Mouse (Mus musculus): ENCODE data around the gene Mitf.

Gene Mitf

DNA sequence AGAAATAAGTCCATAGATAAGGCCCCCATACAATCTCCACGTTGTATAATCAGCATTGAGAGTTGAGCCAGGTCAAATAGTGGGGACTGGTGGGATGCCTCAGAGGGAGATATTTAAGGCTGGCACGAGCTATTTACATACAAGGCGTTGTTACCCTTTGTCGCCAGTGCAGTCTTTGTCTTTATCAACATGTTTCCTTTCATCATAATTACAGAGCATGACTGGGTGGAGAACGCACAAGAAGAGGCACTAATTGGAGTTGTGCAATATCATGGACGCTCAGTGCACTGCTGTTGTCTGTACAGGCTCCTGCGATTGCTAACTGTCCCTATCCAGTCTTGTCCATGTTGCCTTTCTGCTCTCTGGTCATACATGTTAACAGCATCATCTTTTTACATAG, 15.0 kb downstream of the Mitf start:
- no peak for DNase-seq (ENCODE audit: low spot score)

DNA sequence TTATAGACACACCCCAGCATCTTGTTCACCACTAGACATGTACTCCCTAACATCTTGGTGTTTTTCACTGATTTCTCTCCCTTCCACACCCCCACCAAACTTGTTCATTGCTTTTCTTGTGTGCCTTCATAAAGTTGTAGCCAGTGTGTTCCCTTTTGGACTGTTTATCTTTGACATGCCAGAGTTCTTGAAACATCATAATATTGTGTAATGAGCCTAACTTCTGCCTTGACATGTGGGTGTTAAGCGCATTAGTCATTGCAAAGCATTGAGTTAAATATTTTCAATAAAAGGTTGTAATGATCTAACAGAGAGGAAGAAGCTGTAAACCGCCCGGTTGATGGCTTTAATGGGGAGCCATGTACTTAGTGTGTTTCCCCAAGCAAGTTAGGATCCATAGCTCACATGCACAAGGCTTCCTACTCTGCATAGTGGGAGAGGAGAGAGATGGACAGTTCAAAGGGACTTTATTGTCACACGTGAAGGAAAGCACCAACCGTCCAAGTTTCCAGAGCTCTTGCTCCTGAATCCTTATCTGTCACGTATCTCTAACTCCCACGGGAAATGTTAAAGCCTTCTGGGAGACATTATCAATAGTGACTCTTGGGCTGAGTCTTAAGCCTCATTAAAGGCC, 19.9 kb downstream of the Mitf start:
- DNase-seq (ENCODE audit: low spot score): no peak

DNA sequence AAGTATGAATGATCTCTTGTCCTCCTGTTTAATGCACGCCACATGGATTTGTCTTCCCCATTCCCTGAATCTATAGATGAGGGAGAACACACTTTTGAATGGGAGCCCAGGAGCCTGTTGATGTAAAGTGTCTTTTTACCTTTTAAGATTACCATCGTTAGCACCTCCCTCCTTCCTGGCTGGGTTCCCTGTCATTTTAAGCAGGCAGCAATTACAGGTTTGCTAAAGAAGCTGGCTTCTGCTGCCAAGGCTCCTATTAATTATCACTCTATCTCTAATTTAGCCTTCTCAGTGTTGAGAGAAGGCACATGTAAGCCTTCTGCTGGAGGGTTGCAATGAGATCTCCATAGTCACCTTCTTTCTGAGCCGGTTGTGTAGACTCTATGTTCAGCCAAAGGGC, 21.2 kb downstream of the Mitf start:
- DNase-seq (ENCODE audit: low spot score): no peak

DNA sequence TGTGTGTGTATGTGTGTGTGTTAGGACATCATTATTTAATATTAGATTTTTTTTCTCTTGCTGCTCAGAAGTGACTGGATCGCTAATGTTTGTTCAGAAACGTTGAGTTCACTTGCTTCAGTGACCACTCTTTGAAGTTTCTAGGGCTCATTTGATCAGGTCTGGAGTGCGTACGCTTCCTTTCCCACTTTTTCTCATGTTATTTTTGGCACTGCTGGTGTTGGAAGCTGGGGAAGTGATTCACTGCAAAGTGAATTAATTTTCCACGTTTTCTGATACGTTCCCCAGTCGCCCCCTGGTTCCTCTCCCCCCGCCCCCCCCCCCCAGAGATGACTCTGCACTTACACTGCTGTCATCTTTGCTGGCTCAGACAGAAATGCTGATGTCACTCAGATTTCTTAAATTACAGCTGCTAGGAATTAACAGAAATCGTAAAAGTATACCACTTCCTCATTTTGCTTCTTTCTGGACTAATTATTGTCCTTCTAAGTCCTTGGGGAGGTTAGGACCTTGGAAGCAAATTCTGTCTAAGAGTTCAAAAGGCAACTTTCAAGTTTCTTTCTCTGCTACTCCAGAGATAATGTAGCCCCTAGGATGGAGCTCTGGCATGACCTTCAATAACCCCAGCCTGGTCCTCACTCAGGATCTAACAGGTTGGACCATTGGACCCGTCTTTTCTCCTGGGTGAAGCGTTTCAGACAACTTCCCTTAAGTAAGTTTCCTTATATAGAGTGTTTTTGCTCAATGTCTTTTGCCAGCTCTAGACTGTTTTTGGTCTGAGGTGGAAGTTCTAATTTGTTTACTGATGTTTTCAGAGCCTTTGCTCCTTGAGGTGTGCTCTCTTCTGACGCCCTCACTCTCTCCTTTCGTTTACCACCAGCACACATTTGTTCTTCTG, 22.2 kb downstream of the Mitf start:
- DNase-seq (ENCODE audit: low spot score): no peak

DNA sequence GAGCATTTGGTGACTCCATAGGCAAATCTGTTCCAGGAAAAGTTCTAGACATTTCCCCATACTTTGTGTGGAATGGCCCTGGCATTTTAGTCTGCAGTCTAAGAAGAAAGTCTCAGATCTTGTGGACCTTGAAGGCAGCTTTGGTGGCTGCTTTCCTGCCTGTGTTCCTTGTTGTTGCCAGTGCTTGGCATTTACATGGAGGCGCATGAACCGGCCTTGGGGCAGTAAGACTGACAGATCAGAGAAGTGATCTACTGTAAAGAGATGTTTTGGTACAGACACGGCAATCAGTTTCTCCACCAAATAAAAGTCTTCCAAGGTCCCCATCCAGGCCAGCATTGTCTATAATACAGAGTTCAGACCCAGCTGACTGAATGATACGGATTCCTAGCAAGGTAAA, 25.6 kb downstream of the Mitf start:
- DNase-seq (ENCODE audit: low spot score): no peak

DNA sequence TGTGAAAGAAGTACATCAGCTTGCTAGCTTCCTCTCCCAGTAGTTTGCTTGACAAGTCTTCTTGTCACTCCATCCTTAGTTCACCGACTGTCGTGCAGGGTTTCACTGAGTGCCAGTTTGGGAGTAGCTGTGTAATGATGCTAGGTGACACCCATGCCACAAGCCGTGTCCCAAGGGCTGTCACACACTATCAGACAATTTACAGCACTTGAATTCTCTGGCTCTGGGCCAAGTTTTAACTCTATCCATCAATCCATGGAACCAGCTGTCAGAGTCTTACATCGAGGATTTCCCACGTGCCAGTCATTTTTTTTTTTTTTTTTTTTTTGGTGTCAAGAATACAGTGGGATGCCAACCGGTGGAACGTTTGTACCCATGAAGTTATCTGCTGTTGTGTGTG, 29.3 kb downstream of the Mitf start:
- DNase-seq (ENCODE audit: low spot score): no peak

DNA sequence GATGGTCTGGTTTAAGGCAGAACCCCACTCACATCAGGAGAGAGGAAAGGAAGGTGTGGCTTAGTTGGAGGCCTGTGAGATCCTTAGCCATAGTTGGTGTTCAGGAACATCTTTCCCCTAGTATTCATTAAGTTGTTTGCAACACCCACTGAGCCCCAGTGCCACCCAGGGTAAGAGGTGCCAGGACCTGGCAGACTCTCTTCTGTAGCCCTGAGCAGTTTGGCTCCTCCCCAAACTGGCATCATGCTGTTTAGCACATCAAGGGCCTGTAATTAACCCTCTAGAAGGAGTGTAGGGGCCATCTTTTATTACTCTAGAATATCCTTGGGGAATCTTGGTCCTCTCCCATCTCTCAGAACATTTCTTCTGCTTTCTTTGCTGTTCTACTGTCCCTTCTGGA, 30.9 kb downstream of the Mitf start:
- no peak for DNase-seq (ENCODE audit: low spot score)

DNA sequence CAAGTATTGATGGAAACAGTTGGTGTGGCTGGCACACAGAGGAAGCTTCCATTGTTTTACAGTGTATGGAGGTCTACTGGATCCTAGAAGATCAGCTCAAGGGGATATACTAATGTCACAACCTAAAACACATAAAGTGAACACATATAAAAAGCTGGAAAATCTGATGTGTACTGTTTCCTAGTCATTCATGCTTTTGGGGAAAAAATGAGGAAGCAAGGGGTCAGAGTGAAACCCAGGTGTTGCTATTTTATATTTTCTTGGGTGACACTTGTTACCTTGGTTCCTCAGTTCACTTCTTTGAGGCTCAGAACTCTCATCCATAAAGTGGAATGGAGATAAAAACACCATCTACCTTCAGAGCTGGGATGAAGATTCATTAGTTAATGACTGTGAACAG, 32.7 kb downstream of the Mitf start:
- DNase-seq (ENCODE audit: low spot score): no peak

DNA sequence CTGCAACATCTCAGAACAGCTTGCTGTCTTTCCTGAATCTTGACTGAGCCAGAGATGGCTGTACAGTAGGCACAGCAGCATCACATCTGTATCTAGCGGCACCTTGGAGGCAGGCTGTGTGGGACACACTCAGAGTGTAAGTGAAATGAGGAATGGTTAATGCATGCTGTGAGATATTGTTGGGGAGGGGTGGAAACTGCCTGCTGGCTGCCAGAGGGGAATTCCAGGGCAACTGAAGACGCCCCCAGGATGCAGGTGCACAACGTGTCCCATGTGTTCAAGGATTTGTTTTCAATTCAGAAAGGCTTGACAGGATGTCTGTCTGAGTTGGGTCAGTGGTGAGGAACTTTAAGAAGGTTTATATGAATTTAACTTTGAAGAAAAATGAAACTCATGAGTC, 37.3 kb downstream of the Mitf start:
- DNase-seq (ENCODE audit: low spot score): no peak

DNA sequence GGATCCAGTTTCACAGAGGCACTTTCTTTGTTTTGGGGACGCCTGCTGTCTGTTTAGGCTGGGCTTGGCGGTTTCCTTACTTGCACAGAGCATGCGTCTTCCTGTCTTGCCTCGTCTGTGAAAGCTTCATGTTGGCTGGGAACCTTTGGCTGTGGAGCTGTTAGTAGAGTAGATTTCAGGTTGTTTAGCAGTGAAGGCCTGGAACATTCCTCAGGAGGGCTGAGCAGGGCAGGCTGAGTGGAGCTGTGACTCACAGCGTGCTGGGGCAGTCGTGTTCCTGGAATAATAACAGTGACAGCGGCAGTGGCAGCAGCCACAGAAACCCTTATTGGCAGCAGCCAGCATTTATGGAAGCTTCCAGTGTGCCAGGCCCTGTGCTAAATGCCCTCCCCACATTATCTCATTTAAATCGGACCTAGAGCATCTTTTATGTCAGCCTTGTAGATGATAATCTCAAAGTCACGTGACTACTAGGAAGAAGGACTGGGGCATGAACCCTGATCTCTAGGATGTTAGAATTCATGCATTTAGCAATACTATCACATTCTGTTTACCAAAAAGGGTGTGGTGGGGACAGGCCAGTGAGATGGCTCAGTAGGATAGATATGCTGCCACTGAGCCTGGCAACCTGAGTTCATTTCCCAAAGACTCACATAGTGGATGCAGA, 41.5 kb downstream of the Mitf start:
- no peak for DNase-seq (ENCODE audit: low spot score)

DNA sequence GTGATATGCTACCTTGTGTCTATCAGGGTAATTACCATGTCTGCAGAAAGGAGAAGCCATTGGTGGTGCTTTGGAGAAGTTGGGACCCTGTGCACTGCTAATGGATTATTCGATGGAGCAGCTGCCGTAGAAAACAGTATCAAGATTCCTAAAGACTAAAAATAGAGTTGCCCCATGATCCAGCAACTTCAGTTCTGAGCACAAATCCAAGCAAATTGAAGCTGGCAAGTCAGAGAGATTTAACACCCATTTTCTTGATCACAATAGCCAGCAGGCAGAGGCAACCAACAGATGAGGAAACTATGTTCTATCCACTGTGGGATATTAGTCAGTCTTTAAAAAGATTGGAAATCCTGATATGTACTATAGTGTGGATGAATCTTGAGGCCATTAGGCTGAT, 47.4 kb downstream of the Mitf start:
- DNase-seq (ENCODE audit: low spot score): no peak

DNA sequence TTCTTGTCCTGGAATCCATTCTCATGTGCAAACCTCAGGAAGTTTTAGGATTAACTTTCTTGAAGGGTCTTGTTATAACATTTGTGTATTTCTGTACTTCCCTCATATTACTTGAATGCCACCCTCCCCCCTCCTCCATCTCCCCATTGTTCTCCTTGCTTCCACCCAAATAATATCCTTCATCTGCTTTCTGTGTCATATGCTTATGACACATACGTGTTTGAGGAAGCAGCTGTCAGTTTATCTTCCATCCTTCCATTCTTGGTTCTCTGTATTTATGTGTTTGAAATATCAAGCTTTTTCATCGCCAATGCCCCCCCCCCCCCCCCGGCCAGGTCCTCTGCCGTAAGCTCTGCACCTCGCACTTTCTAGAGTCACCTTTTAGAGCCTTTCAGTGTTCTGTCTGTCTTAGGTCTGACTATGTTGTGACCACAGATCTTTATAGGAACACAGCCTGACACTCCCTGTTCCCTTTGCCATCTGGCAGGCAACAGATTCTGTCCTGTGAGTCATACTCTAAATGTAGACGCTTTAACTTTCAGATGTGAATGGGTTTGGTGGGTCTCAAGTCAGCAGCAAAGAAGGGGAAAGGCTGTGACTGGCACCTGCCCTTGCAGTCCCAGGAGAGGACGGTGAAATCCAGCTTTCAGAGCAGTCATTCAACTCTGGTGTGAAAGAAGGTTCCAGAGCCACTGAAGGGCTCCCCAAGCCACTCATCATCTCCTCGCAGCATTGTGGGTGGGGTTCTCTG, 48.7 kb downstream of the Mitf start:
- no peak for DNase-seq (ENCODE audit: low spot score)

DNA sequence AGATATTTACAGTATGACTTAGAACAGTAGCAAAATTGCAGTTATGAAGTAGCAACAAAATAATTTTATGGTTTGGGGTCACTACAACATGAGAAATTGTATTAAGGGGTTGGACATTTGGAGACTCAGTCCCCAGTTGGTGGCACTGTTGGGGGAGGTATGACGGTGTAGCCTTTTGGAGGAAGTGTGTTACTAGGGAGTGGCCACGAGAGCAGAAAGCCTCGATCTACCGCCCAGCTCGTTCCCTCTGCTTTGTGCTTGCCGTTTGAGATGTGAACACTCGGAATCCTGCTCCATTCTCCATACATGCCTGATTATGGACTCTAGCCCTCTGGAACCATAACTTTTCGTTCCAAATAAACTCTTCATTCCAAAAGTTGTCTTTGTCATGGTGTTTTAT, 49.6 kb downstream of the Mitf start:
- no peak for DNase-seq (ENCODE audit: low spot score)

DNA sequence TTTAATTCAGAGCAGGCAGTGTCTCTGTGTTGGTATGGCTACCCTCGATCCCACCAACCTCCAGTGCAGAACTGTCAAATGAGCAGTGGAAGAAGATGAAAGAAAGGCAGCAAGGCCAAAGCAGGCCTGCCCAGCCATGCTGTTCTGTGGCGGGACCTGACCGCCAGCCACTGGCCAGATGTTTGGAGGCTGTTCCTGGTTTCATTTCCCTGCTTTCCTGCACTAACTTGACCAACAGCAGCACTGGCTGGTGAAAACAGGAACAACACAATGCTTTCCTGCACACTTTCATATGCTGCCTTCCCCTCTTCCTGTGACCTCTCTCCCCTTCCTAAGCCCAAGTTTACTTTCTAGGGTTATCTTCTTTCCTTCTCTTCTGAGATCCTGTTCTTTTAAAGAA, 50.8 kb downstream of the Mitf start:
- DNase-seq (ENCODE audit: low spot score): no peak

DNA sequence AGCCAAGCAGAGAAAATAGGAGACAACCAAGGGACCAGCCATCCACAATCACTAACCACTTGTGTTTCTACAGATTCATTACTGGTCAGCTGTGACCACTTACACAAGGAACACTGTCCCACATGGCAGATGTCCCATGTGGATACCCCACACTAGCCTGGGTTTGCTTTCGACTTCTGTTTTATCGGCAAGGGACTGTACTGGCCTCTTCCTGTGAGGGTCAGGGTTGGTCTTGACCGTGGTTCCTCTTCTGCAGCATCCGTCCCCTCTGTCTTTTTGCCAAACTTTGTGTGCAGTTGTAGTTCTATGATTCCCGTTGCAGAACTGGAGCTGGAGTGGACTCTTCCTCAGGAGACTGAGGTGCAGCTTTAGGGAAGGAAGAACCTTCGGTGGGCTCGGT, 59.7 kb downstream of the Mitf start:
- DNase-seq (ENCODE audit: low spot score): no peak

DNA sequence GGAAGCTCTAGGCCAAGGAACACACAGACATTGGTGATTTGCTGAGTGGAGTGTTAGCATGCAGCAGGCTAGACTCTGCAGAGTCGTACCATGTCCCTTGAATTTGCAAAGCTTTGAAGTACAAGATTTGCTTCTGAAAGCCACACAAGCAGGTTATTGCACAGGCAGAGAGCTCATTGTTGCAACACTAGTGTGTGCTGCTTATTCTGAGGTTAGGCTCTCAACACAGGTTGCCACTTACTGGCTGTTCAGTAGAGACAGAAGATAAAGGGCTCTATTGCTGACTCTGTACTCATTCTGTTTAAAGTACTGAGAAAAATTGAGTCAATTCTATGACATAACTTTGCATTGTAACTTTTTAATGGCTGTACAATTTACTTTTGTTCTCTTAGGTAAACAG, 61.2 kb downstream of the Mitf start:
- no peak for DNase-seq (ENCODE audit: low spot score)

DNA sequence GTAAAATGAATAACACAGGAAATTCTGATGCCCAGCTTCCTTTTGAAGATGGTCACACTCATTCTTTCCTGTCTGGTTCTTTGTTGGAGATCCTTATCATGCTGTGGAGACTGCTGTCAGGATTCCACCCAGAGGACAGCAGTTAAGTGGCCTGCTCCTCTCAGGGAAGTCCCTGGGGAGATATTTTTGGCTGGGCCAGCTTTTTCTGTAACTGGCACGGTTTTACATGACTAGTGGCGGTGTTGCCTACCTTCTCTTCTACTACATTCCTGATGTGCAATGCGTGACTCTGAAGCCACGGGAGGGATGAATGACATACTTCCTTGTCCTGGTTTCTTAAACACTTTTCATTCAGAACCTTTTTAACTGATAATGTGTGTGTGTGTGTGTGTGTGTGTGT, 63.1 kb downstream of the Mitf start:
- DNase-seq (ENCODE audit: low spot score): no peak

DNA sequence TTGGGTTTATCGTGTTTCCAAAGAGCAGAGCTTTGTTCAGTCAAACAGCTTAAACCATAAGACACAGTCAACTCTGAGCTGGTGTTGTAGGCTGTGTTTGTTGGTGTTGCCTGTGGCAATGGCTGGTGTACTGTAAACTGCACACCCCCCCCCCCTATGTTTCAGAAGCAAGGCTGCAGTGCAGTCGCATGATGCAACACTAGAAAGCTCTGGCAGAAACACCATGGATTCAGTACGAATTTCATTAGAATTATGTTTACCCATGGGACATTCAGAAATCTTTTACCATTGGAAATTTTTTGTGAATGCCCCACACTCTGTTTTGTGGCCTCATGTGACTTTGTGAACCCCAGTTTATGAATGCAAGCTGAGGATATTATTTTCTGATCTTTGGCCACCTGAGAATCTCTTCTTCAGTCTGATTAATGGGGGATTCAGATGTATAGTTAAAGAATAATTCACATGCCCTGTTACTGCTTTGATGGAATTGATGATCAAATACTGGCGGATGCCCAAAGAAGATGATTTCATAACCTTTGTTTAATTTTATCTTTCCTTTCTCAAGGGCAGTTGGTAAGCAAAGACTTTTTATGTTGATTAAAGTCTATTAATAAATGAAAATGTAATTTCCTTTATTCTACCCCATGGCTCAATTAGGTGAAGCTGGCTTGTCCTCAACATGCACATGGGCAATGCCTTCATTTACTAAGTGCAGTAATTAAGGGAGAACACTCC, 64.6 kb downstream of the Mitf start:
- DNase-seq (ENCODE audit: low spot score): no peak

DNA sequence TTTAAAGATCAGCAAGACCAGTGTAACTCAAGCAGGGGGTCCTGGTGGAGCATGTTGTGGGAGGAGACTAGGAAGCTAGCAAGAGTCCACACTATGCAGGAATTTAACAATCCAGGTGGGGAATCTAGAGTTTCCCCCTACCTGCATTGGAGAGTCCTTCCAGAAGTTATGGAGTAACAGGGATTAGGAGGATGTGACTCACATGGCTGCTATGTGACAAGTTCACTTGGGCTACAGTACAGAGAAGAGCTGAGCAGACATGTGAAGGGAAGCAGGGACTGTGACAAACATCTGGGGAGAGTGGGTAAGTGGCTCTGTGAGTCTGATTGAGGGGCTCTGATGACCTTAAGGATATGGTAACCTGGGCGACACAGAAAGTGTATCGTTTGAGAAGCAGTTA, 66.2 kb downstream of the Mitf start:
- no peak for DNase-seq (ENCODE audit: low spot score)

DNA sequence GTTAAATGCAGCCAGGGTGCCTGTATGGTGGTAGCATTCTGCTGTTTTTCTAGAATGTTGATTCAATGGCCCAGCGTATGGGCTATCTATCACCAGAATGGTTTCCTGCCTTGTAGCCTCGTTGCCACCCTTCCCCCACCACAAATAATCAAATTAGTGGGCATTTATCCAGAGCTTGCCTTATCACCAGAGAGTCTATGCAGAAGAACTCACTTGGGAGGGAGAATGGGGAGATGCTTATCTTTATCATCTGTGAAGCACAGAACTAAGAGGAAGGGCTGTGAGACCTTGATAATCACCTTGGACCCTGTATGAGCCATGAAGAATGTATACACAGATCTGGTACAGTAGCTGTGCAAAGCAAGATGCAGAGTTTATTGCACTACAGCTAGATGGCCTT, 70.1 kb downstream of the Mitf start:
- no peak for DNase-seq (ENCODE audit: low spot score)

DNA sequence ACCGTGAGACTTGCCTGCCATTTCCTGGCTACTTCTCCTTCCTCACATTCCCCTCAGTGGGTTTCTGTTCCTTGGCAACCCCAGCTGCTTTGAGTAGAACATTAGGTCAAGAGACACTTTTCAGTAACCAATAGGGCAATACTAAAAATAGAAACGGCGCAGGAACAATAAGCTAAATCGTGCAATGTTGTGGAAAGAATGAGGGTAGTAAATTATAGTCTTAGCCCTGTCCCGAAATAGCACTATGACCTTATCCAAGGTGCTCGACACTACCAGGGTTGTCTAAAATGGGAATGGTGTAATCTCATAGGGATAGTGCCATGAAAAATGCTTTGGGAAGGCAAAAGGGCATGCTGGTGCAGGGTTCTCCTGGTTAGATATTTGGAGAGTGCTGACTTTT, 70.6 kb downstream of the Mitf start:
- DNase-seq (ENCODE audit: low spot score): no peak

DNA sequence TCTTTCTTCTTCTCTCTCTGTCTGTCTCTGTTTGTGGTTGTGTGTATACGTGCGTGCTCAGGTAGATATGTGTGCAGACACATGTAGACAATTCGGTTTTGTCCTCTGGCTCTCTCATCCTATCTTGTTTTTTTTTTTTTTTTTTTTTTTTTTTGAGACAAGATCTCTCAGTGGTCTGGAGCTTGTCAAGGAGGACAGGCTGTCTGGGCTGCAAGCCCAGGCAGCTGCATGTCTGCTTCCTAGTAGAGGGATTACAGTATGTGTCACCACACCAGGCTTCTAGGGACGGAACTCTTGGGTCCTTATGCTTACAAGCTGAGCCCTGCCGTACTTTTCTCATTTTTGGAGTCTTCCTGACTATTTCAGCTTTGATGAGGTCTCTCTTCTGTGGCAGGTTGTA, 73.5 kb downstream of the Mitf start:
- no peak for DNase-seq (ENCODE audit: low spot score)
